Mouse (Mus musculus) intestine, embryonic 14.5 days (tissue): Measurements from ENCODE around the gene Gm47995. TPM values are rescaled to one million over a fixed set of nuclear protein-coding genes. Genes with fewer than 3 reads are reported as not detected.

Experiments
- ATAC-seq: fragments of 200-750 bp; cut with Nextera tagmentation; replicated peaks from 2 replicates; pipeline ENCODE4 v1.8.0; 2017; ENCODE audit warnings: low read depth, moderate number of reproducible peaks, moderate TSS enrichment, moderate library complexity; ENCODE audit not compliant: low FRiP score, low TSS enrichment
- DNase-seq: peaks from one replicate; pipeline ENCODE4 v3.0.0-alpha.2; 2018; ENCODE audit warnings: low spot score
- H3K27ac ChIP-seq: fragments of 300-500 bp; sonication (generic); 2 replicates; pipeline ENCODE4 v1.5.1; 2014; ENCODE audit warnings: low read depth, mild to moderate bottlenecking, control low read depth
- H3K27me3 ChIP-seq: fragments of 300-500 bp; sonication (generic); replicated peaks from 2 replicates; pipeline ENCODE4 v1.6.1; 2014; ENCODE audit warnings: low read length, control low read depth; ENCODE audit not compliant: control insufficient read depth, insufficient read depth
- H3K36me3 ChIP-seq: fragments of 300-500 bp; sonication (generic); 2 replicates; pipeline ENCODE4 v1.6.1; 2014; ENCODE audit warnings: low read length, control low read depth; ENCODE audit not compliant: control insufficient read depth, insufficient read depth
- H3K4me1 ChIP-seq: fragments of 300-500 bp; sonication (generic); replicated peaks from 2 replicates; pipeline ENCODE4 v1.6.1; 2014; ENCODE audit warnings: low read length, control low read depth, mixed read lengths; ENCODE audit not compliant: control insufficient read depth, insufficient read depth
- H3K4me2 ChIP-seq: fragments of 300-500 bp; sonication (generic); 2 replicates; pipeline ENCODE4 v1.6.1; 2014; ENCODE audit warnings: low read length
- H3K4me3 ChIP-seq: fragments of 300-500 bp; sonication (generic); 2 replicates; pipeline ENCODE4 v1.5.1; 2014; ENCODE audit warnings: low read depth, low read length, control low read depth, mixed read lengths
- H3K9ac ChIP-seq: fragments of 300-500 bp; sonication (generic); 2 replicates; pipeline ENCODE4 v1.6.1; 2014; ENCODE audit warnings: mild to moderate bottlenecking, low read length
- H3K9me3 ChIP-seq: fragments of 300-500 bp; sonication (generic); 2 replicates; pipeline ENCODE4 v1.6.1; 2016; ENCODE audit warnings: low read length, control low read depth; ENCODE audit not compliant: control insufficient read depth
- WGBS: fragments of 180-500 bp; shearing (Covaris S2); extraction: QIAGEN DNeasy Blood & Tissue Kit; methylation state at CpG from one replicate; pipeline ENCODE4 v1.1.7; 2014; 5-methylcytosine and 5-hydroxymethylcytosine counted together
- polyA plus RNA-seq: library from polyadenylated mRNA; unstranded; fragments of >200 nt; fragmentation: Nextera tagmentation; extraction: Ambion mirVana; gene quantifications from 2 replicates; pipeline ENCODE4 v1.2.1, GENCODE M21; 2014

Gene Gm47995
- polyA plus RNA-seq, 1 experiment from 2014 or later, result not detected

GRCm38 (mm10) chr1:151245846-151246245, 47.6 kb downstream of the Gm47995 start:
- Histone ChIP-seq H3K36me3 (no peaks in the 10 kb centered on the region), H3K4me2 (no peak overlapping the region), H3K4me1 (no peaks in the 10 kb centered on the region), H3K4me3 (no peak overlapping the region), H3K27me3 (no peaks in the 10 kb centered on the region), H3K27ac (no peak overlapping the region), H3K9me3 (no peaks in the 10 kb centered on the region), H3K9ac (no peak overlapping the region)
- DNase-seq, result no peak
- ATAC-seq, result no peak
- 79% methylated on average over 2 of the region's 2 CpGs for WGBS

Other genes starting within 250 kb of the Gm47995 start
- 6.3 and 7.0 TPM in 2 replicates for gene Hmcn1, start 205.0 kb upstream of the Gm47995 start, polyA plus RNA-seq
- 0.16 TPM in 1 of 2 replicates, not detected in the other for gene Gm47985, start 15.9 kb upstream of the Gm47995 start, polyA plus RNA-seq
- 0.32 TPM in 1 of 2 replicates, not detected in the other for gene Gm8947, start 6.1 kb upstream of the Gm47995 start, polyA plus RNA-seq
- gene 3110040M04Rik, start 5.7 kb downstream of the Gm47995 start, polyA plus RNA-seq, result 0.30 TPM in 1 of 2 replicates, not detected in the other
- not detected in 2 replicates for gene Gm47996, start 11.7 kb downstream of the Gm47995 start, polyA plus RNA-seq
- 298 and 319 TPM in 2 replicates for gene Ivns1abp, start 146.0 kb downstream of the Gm47995 start, polyA plus RNA-seq
- 24.4 and 26.8 TPM in 2 replicates for gene Swt1, start 230.0 kb downstream of the Gm47995 start, polyA plus RNA-seq
- 38.7 and 40.5 TPM in 2 replicates for gene Trmt1l, start 230.1 kb downstream of the Gm47995 start, polyA plus RNA-seq